Mouse (Mus musculus) cerebellum, adult 8-10 months (tissue): Measurements from ENCODE around the gene Zcchc10.
A peak's percentile ranks its signal among the peaks of the same experiment; 100 is the strongest.
"Not testable (repeated sequence)": the region's sequence is repeated elsewhere in the genome, so short reads cannot be mapped to it uniquely, and the experiment has no call there.

ENCODE experiments used
- DNase-seq: peaks from one replicate; pipeline ENCODE4 v3.0.0; 2022

Zcchc10 gene

GRCm38 (mm10) chr11:53324512-53324968, at the start of gene Zcchc10:
TSS of gene Zcchc10 (plus strand) at chr11:53324679.
- peak; percentile 84 for DNase-seq

GRCm38 (mm10) chr11:53275358-53275757, 49.1 kb upstream of the Zcchc10 start:
- DNase-seq: no peak

- no peak for DNase-seq
These were observed 46.1 kb upstream of the Zcchc10 start for GRCm38 (mm10) chr11:53278411-53278810.

GRCm38 (mm10) chr11:53285885-53286284, 38.6 kb upstream of the Zcchc10 start:
- DNase-seq: no peak

GRCm38 (mm10) chr11:53290187-53290586, 34.3 kb upstream of the Zcchc10 start:
- not testable (repeated sequence) for DNase-seq

GRCm38 (mm10) chr11:53290871-53291270, 33.6 kb upstream of the Zcchc10 start:
- DNase-seq: no peak

- no peak for DNase-seq
These were observed 30.0 kb upstream of the Zcchc10 start for GRCm38 (mm10) chr11:53294441-53294840.

- no peak for DNase-seq
These were observed 27.6 kb upstream of the Zcchc10 start for GRCm38 (mm10) chr11:53296880-53297279.

- DNase-seq: no peak
These were observed 26.3 kb upstream of the Zcchc10 start for GRCm38 (mm10) chr11:53297947-53298860.

GRCm38 (mm10) chr11:53299551-53300329, 24.7 kb upstream of the Zcchc10 start:
- DNase-seq: peak; percentile 28

- peak; percentile 99 for DNase-seq
These were observed 23.9 kb upstream of the Zcchc10 start, which contains the start of gene Hspa4 for GRCm38 (mm10) chr11:53300330-53301166. TSS of gene Hspa4 (minus strand) at chr11:53300457.

GRCm38 (mm10) chr11:53301167-53301515, 23.3 kb upstream of the Zcchc10 start:
- DNase-seq: no peak

GRCm38 (mm10) chr11:53304044-53304840, 20.2 kb upstream of the Zcchc10 start:
- no peak for DNase-seq

GRCm38 (mm10) chr11:53306965-53307364, 17.5 kb upstream of the Zcchc10 start:
- no peak for DNase-seq

- no peak for DNase-seq
These were observed 16.9 kb upstream of the Zcchc10 start for GRCm38 (mm10) chr11:53307558-53308065.

- DNase-seq: no peak
These were observed 16.1 kb upstream of the Zcchc10 start for GRCm38 (mm10) chr11:53308251-53308864.

GRCm38 (mm10) chr11:53308884-53309310, 15.6 kb upstream of the Zcchc10 start:
- no peak for DNase-seq

GRCm38 (mm10) chr11:53311385-53311784, 13.1 kb upstream of the Zcchc10 start:
- DNase-seq: no peak

GRCm38 (mm10) chr11:53312823-53313222, 11.7 kb upstream of the Zcchc10 start:
- not testable (repeated sequence) for DNase-seq

- DNase-seq: no peak
These were observed 9.7 kb upstream of the Zcchc10 start for GRCm38 (mm10) chr11:53314770-53315173.

GRCm38 (mm10) chr11:53316996-53317395, 7.5 kb upstream of the Zcchc10 start:
- no peak for DNase-seq
